Mouse (Mus musculus): ENCODE data around the gene Grhpr.

GRCm38 (mm10) chr4:44976921-44977710 is 4.1 kb upstream of the Grhpr start:
- no peak for TF ChIP-seq POLR2AphosphoS2 (IDR thresholded peaks at IDR 0.05; ENCODE audit: insufficient read length, low read depth)
- TF ChIP-seq MYOD1 (IDR thresholded peaks at IDR 0.05; ENCODE audit: control insufficient read depth in 1 of 3, insufficient read length in 2 of 3, low read depth in 2 of 3) = no peak
